Mouse (Mus musculus): Measurements from ENCODE around the gene Stk32c.

- TF ChIP-seq POLR2A (IDR thresholded peaks at IDR 0.05; ENCODE audit: low read depth, low read length) (no peak), CTCF (IDR thresholded peaks at IDR 0.05; ENCODE audit: extremely low read depth, insufficient read depth, insufficient read length, insufficient replicate concordance) (no peak)
Observed at GRCm38 (mm10) chr7:139246931-139247880, 34.1 kb upstream of the Stk32c start.

All from spleen, adult 2 months (tissue).